Mouse (Mus musculus): ENCODE measurements around the gene Gm36079. TPM values are rescaled to one million over a fixed set of nuclear protein-coding genes. Genes with fewer than 3 reads are reported as not detected.
A peak's percentile ranks its signal among the peaks of the same experiment; 100 is the strongest.
"Not testable (repeated sequence)": the region's sequence is repeated elsewhere in the genome, so short reads cannot be mapped to it uniquely, and the experiment has no call there.

Gene Gm36079
- not detected in 2 replicates for polyA plus RNA-seq (2015; fragmentation: Nextera tagmentation; extraction: Ambion mirVana)

- H3K4me1 ChIP-seq (ENCODE audit: insufficient read depth, low read length); ATAC-seq (ENCODE audit: low FRiP score, low TSS enrichment); H3K4me3 ChIP-seq (ENCODE audit: low read length); H3K9me3 ChIP-seq (ENCODE audit: low read length); H3K36me3 ChIP-seq (ENCODE audit: insufficient read depth, low read length); H3K9ac ChIP-seq (replicated peaks; ENCODE audit: low read length); H3K27ac ChIP-seq (ENCODE audit: low read length); H3K4me2 ChIP-seq (replicated peaks; ENCODE audit: low read depth, low read length): not testable (repeated sequence)
- 0% methylated on average over 3 of the region's 17 CpGs for WGBS
- peaks cover 15% of the 10 kb centered on the region for H3K27me3 ChIP-seq (ENCODE audit: insufficient read depth, low read length)
Observed at GRCm38 (mm10) chr13:120026911-120027310, at the start of gene Gm36079. Gene Gm36079, minus strand, starts transcription at chr13:120027011.

GRCm38 (mm10) chr13:120070878-120071277 is 44.1 kb upstream of the Gm36079 start:
- not testable (repeated sequence) for H3K9me3 ChIP-seq (ENCODE audit: low read length); H3K27me3 ChIP-seq (ENCODE audit: insufficient read depth, low read length); H3K4me2 ChIP-seq (replicated peaks; ENCODE audit: low read depth, low read length); H3K36me3 ChIP-seq (ENCODE audit: insufficient read depth, low read length); H3K4me3 ChIP-seq (ENCODE audit: low read length); H3K4me1 ChIP-seq (ENCODE audit: insufficient read depth, low read length); H3K9ac ChIP-seq (replicated peaks; ENCODE audit: low read length); H3K27ac ChIP-seq (ENCODE audit: low read length); ATAC-seq (ENCODE audit: low FRiP score, low TSS enrichment)
- no CpG with 5 or more reads among the region's 13 CpGs for WGBS

- no CpG with 5 or more reads among the region's 12 CpGs for WGBS
- H3K9me3 ChIP-seq (ENCODE audit: low read length); H3K4me3 ChIP-seq (ENCODE audit: low read length); H3K27me3 ChIP-seq (ENCODE audit: insufficient read depth, low read length); H3K4me2 ChIP-seq (replicated peaks; ENCODE audit: low read depth, low read length); H3K36me3 ChIP-seq (ENCODE audit: insufficient read depth, low read length); H3K27ac ChIP-seq (ENCODE audit: low read length); H3K9ac ChIP-seq (replicated peaks; ENCODE audit: low read length); H3K4me1 ChIP-seq (ENCODE audit: insufficient read depth, low read length); ATAC-seq (ENCODE audit: low FRiP score, low TSS enrichment): not testable (repeated sequence)
Observed at GRCm38 (mm10) chr13:120070012-120070598, 43.3 kb upstream of the Gm36079 start.

- H3K27ac ChIP-seq (ENCODE audit: low read length); H3K9ac ChIP-seq (replicated peaks; ENCODE audit: low read length); H3K36me3 ChIP-seq (ENCODE audit: insufficient read depth, low read length); H3K4me2 ChIP-seq (replicated peaks; ENCODE audit: low read depth, low read length); H3K4me1 ChIP-seq (ENCODE audit: insufficient read depth, low read length); H3K9me3 ChIP-seq (ENCODE audit: low read length); H3K27me3 ChIP-seq (ENCODE audit: insufficient read depth, low read length); H3K4me3 ChIP-seq (ENCODE audit: low read length): not testable (repeated sequence)
- no CpG with 5 or more reads among the region's 22 CpGs for WGBS
- peak; percentile 87; the same call in 1 of the 2 replicates for ATAC-seq (ENCODE audit: low FRiP score, low TSS enrichment)
Observed at GRCm38 (mm10) chr13:120063439-120064089, 36.8 kb upstream of the Gm36079 start.

- not testable (repeated sequence) for H3K4me2 ChIP-seq (replicated peaks; ENCODE audit: low read depth, low read length); ATAC-seq (ENCODE audit: low FRiP score, low TSS enrichment); H3K9me3 ChIP-seq (ENCODE audit: low read length); H3K36me3 ChIP-seq (ENCODE audit: insufficient read depth, low read length); H3K27ac ChIP-seq (ENCODE audit: low read length); H3K4me1 ChIP-seq (ENCODE audit: insufficient read depth, low read length); H3K4me3 ChIP-seq (ENCODE audit: low read length); H3K27me3 ChIP-seq (ENCODE audit: insufficient read depth, low read length); H3K9ac ChIP-seq (replicated peaks; ENCODE audit: low read length)
- WGBS = no CpG with 5 or more reads among the region's 4 CpGs
Observed at GRCm38 (mm10) chr13:120062903-120063302, 36.1 kb upstream of the Gm36079 start.

GRCm38 (mm10) chr13:120052085-120052484 is 25.3 kb upstream of the Gm36079 start, which contains the start of gene Gm21188:
Gene Gm21188, minus strand, starts transcription at chr13:120052194.
- not testable (repeated sequence) for ATAC-seq (ENCODE audit: low FRiP score, low TSS enrichment); H3K4me3 ChIP-seq (ENCODE audit: low read length); H3K9ac ChIP-seq (replicated peaks; ENCODE audit: low read length); H3K4me2 ChIP-seq (replicated peaks; ENCODE audit: low read depth, low read length); H3K27me3 ChIP-seq (ENCODE audit: insufficient read depth, low read length); H3K4me1 ChIP-seq (ENCODE audit: insufficient read depth, low read length); H3K27ac ChIP-seq (ENCODE audit: low read length); H3K36me3 ChIP-seq (ENCODE audit: insufficient read depth, low read length); H3K9me3 ChIP-seq (ENCODE audit: low read length)

- not testable (repeated sequence) for H3K27me3 ChIP-seq (ENCODE audit: insufficient read depth, low read length); H3K4me2 ChIP-seq (replicated peaks; ENCODE audit: low read depth, low read length); H3K4me3 ChIP-seq (ENCODE audit: low read length); ATAC-seq (ENCODE audit: low FRiP score, low TSS enrichment); H3K4me1 ChIP-seq (ENCODE audit: insufficient read depth, low read length); H3K9ac ChIP-seq (replicated peaks; ENCODE audit: low read length); H3K9me3 ChIP-seq (ENCODE audit: low read length); H3K36me3 ChIP-seq (ENCODE audit: insufficient read depth, low read length); H3K27ac ChIP-seq (ENCODE audit: low read length)
- WGBS = no CpG with 5 or more reads among the region's 5 CpGs
Observed at GRCm38 (mm10) chr13:120048608-120049007, 21.8 kb upstream of the Gm36079 start.

- not testable (repeated sequence) for H3K4me1 ChIP-seq (ENCODE audit: insufficient read depth, low read length); H3K4me3 ChIP-seq (ENCODE audit: low read length); H3K27ac ChIP-seq (ENCODE audit: low read length); ATAC-seq (ENCODE audit: low FRiP score, low TSS enrichment); H3K36me3 ChIP-seq (ENCODE audit: insufficient read depth, low read length); H3K9ac ChIP-seq (replicated peaks; ENCODE audit: low read length); H3K4me2 ChIP-seq (replicated peaks; ENCODE audit: low read depth, low read length); H3K9me3 ChIP-seq (ENCODE audit: low read length); H3K27me3 ChIP-seq (ENCODE audit: insufficient read depth, low read length)
- WGBS = no CpG with 5 or more reads among the region's 2 CpGs
Observed at GRCm38 (mm10) chr13:120048186-120048585, 21.4 kb upstream of the Gm36079 start.

GRCm38 (mm10) chr13:120046422-120047209 is 19.8 kb upstream of the Gm36079 start:
- H3K9me3 ChIP-seq (ENCODE audit: low read length) = not testable (repeated sequence)

GRCm38 (mm10) chr13:120041145-120041544 is 14.3 kb upstream of the Gm36079 start:
- no CpG with 5 or more reads among the region's 1 CpGs for WGBS
- H3K4me3 ChIP-seq (ENCODE audit: low read length); H3K36me3 ChIP-seq (ENCODE audit: insufficient read depth, low read length): not testable (repeated sequence)

More at GRCm38 (mm10) chr13:120046422-120047209, 19.8 kb upstream of the Gm36079 start:
- H3K4me1 ChIP-seq (ENCODE audit: insufficient read depth, low read length); H3K4me2 ChIP-seq (replicated peaks; ENCODE audit: low read depth, low read length); H3K4me3 ChIP-seq (ENCODE audit: low read length); H3K36me3 ChIP-seq (ENCODE audit: insufficient read depth, low read length); H3K9ac ChIP-seq (replicated peaks; ENCODE audit: low read length); H3K27ac ChIP-seq (ENCODE audit: low read length); H3K27me3 ChIP-seq (ENCODE audit: insufficient read depth, low read length): not testable (repeated sequence)
- ATAC-seq (ENCODE audit: low FRiP score, low TSS enrichment) = 0 out of 2 replicates have a peak, but pooled peaks have one; percentile 49
- 4% methylated on average over 8 of the region's 40 CpGs for WGBS

More at GRCm38 (mm10) chr13:120041145-120041544, 14.3 kb upstream of the Gm36079 start:
- H3K4me2 ChIP-seq (replicated peaks; ENCODE audit: low read depth, low read length); ATAC-seq (ENCODE audit: low FRiP score, low TSS enrichment); H3K4me1 ChIP-seq (ENCODE audit: insufficient read depth, low read length); H3K9me3 ChIP-seq (ENCODE audit: low read length); H3K9ac ChIP-seq (replicated peaks; ENCODE audit: low read length); H3K27ac ChIP-seq (ENCODE audit: low read length): not testable (repeated sequence)
- peaks cover 14% of the 10 kb centered on the region for H3K27me3 ChIP-seq (ENCODE audit: insufficient read depth, low read length)

All from kidney, embryonic 16.5 days (tissue).